ENCODE assay signal across 27 mouse cellular contexts in the genomic region with DNA sequence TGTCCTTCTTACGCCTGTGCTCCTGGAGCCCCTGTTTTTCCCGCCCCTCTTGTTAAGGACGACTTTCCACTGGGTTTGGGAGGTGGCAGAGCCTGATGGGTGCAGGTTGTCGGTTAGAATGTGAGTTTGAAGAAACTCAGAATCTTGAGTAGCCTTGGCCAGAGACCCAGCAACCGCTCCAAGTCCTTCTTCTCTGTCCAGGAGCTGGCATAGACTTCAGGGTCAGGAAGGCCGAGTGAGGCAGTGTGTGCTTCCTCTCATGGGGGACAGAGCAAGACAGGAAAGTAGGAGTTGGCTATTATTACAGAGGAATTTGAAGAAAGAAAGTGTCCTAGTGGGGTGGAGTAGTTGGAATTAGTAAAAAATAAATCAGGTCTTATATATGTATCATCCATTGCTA. TPM values are rescaled to one million over a fixed set of nuclear protein-coding genes. Genes with fewer than 3 reads are reported as not detected.
DNase-seq lines count a peak whose midpoint lies in the region; TF ChIP-seq lines count a peak whose summit lies in the region.
"Had no signal": no experiment of that assay in that cellular context is flagged by ENCODE, and none has a peak within 500 bp of the region (broad histone marks: within the 10 kb centered on the region; RNA-seq: fewer than 3 reads in every experiment).

No protein-coding gene starts in this region.

- intact Hi-C loops in heart, postnatal 10 days (cut with DNase I): no loop called here

- H3K4me3 ChIP-seq in layer of hippocampus, adult 2 months: no peak overlapping the region
- no peak overlapping the region for H3K4me3 ChIP-seq in small intestine, adult 2 months (ENCODE audit: low read depth, low read length)
- H3K4me3 ChIP-seq: embryonic facial prominence, embryonic 10.5 days; heart, adult 2 months; heart, embryonic 15.5 days; limb, embryonic 15.5 days; midbrain, embryonic 12.5 days; neural tube, embryonic 15.5 days; stomach, embryonic 15.5 days had no signal

- 25% methylated on average over 6 of the region's 6 CpGs for WGBS in small intestine, adult 2 months

- peak overlapping the region; percentile 72 for H3K27ac ChIP-seq in layer of hippocampus, adult 2 months
- peak overlapping the region; percentile 63 for H3K27ac ChIP-seq in small intestine, adult 2 months (ENCODE audit: insufficient read depth, low read depth, low read length)
- H3K27ac ChIP-seq: embryonic facial prominence, embryonic 10.5 days; heart, adult 2 months; heart, embryonic 15.5 days; hindbrain, postnatal 0 days; kidney, postnatal 0 days; limb, embryonic 15.5 days; neural tube, embryonic 15.5 days; stomach, embryonic 15.5 days had no signal

- peak; percentile 54 for DNase-seq in adrenal gland, postnatal 14 days
- no peak for DNase-seq in adrenal gland, adult 18-20 months (ENCODE audit: low spot score in 2 of 2)
- peak; percentile 33 to 35 for DNase-seq in heart, adult 18-20 months
- DNase-seq in heart, postnatal 10 days: no peak
- no peak for DNase-seq in layer of hippocampus, adult 2 months (ENCODE audit: low spot score in 2 of 2)
- no peak for DNase-seq in layer of hippocampus, postnatal 36 days
- DNase-seq: cerebellum, adult 11 months; cerebellum, adult 9-11 months; kidney, adult 18-20 months; left cerebral cortex, postnatal 4 days; right cerebral cortex, adult 18-20 months; right cerebral cortex, postnatal 4 days had no signal

- peaks cover 25% of the 10 kb centered on the region for H3K36me3 ChIP-seq in small intestine, adult 2 months (ENCODE audit: control insufficient read depth, insufficient read depth, low read length)

- TF ChIP-seq CTCF in layer of hippocampus, adult 2 months (conservative IDR thresholded peaks at IDR 0.05): no peak
- TF ChIP-seq CTCF in small intestine, adult 2 months (IDR thresholded peaks at IDR 0.05; ENCODE audit: extremely low read depth, insufficient read length, insufficient replicate concordance, low read depth, low read length): peak; percentile 21; the same call in 1 of the 2 replicates

- TF ChIP-seq POLR2A in small intestine, adult 2 months (IDR thresholded peaks at IDR 0.05; ENCODE audit: low read depth, low read length): no peak

- peaks cover 22% of the 10 kb centered on the region; the same call in 1 of the 2 replicates for H3K4me1 ChIP-seq in small intestine, adult 2 months (ENCODE audit: control insufficient read depth, insufficient read depth, insufficient read length, low read length)

- H3K27me3 ChIP-seq in small intestine, adult 2 months (ENCODE audit: control insufficient read depth, insufficient read depth, low read length): no peaks in the 10 kb centered on the region
- H3K27me3 ChIP-seq: heart, embryonic 15.5 days; limb, embryonic 15.5 days; midbrain, embryonic 12.5 days; neural tube, embryonic 15.5 days; stomach, embryonic 15.5 days had no signal

RNA-seq across cellular contexts. Expression of gene Srsf4, which starts 10.2 kb away (rescaled TPM):
- total RNA-seq in adrenal gland, postnatal 14 days (2021): 69.2 and 73.4 TPM in 2 replicates
- 10 to 100 TPM; 59.7 to 62.5 TPM for total RNA-seq in adrenal gland, adult 18-20 months (2021)
- total RNA-seq in heart, adult 18-20 months (2021): 10 to 100 TPM; 31.2 to 32.9 TPM
- 10 to 100 TPM; 53.6 to 53.7 TPM for total RNA-seq in heart, postnatal 10 days (2021)
- 10 to 100 TPM; 67.3 to 75.0 TPM for total RNA-seq in layer of hippocampus, adult 2 months (2021)
- total RNA-seq in layer of hippocampus, postnatal 36 days (2021): 10 to 100 TPM; 67.8 to 74.8 TPM
- polyA plus RNA-seq in small intestine, adult 2 months (2012; rRNA removed): 16.3 and 31.5 TPM in 2 replicates

RNA-seq across cellular contexts. Expression of gene Tmem200b, which starts 38.0 kb away (rescaled TPM):
- 8.7 TPM in 2 replicates for total RNA-seq in adrenal gland, postnatal 14 days (2021)
- total RNA-seq in adrenal gland, adult 18-20 months (2021): 10 to 100 TPM in 1 of 2 experiments, 1 to 10 TPM in 1; 6.2 to 11.5 TPM
- 1 to 10 TPM; 5.6 to 6.7 TPM for total RNA-seq in heart, adult 18-20 months (2021)
- 10 to 100 TPM; 11.3 to 14.4 TPM for total RNA-seq in heart, postnatal 10 days (2021)
- total RNA-seq in layer of hippocampus, adult 2 months (2021): 1 to 10 TPM; 1.5 to 1.7 TPM
- 1 to 10 TPM; 1.1 to 2.6 TPM for total RNA-seq in layer of hippocampus, postnatal 36 days (2021)
- polyA plus RNA-seq in small intestine, adult 2 months (2012; rRNA removed): 9.1 and 10.4 TPM in 2 replicates
- total RNA-seq: common myeloid progenitor, adult 5-6 weeks; megakaryocyte, adult 5-6 weeks had no signal
- polyA plus RNA-seq: CD4-positive, CD25-positive, alpha-beta regulatory T cell, adult 4 months; forebrain, embryonic 16.5 days; liver, embryonic 16.5 days had no signal

RNA-seq across cellular contexts. Expression of gene Mecr, which starts 40.3 kb away (rescaled TPM):
- 130 and 140 TPM in 2 replicates for total RNA-seq in adrenal gland, postnatal 14 days (2021)
- total RNA-seq in adrenal gland, adult 18-20 months (2021): 100 to 1,000 TPM in 1 of 2 experiments, 10 to 100 TPM in 1; 94.4 to 162 TPM
- total RNA-seq in heart, adult 18-20 months (2021): 10 to 100 TPM; 25.0 to 32.3 TPM
- total RNA-seq in heart, postnatal 10 days (2021): 10 to 100 TPM; 31.7 to 33.2 TPM
- 10 to 100 TPM; 33.1 to 35.8 TPM for total RNA-seq in layer of hippocampus, adult 2 months (2021)
- 10 to 100 TPM; 29.9 to 34.9 TPM for total RNA-seq in layer of hippocampus, postnatal 36 days (2021)
- polyA plus RNA-seq in small intestine, adult 2 months (2012; rRNA removed): 20.9 and 23.1 TPM in 2 replicates

RNA-seq across cellular contexts. Expression of gene Ptpru, which starts 45.5 kb away (rescaled TPM):
- total RNA-seq in adrenal gland, postnatal 14 days (2021): 32.4 and 34.6 TPM in 2 replicates
- 10 to 100 TPM; 49.3 to 55.5 TPM for total RNA-seq in adrenal gland, adult 18-20 months (2021)
- 1 to 10 TPM; 4.6 to 9.5 TPM for total RNA-seq in heart, adult 18-20 months (2021)
- total RNA-seq in heart, postnatal 10 days (2021): 1 to 10 TPM; 2.0 to 3.0 TPM
- 100 to 1,000 TPM; 101 to 108 TPM for total RNA-seq in layer of hippocampus, adult 2 months (2021)
- total RNA-seq in layer of hippocampus, postnatal 36 days (2021): 100 to 1,000 TPM in 1 of 2 experiments, 10 to 100 TPM in 1; 89.3 to 104 TPM
- polyA plus RNA-seq in small intestine, adult 2 months (2012; rRNA removed): 4.2 and 5.4 TPM in 2 replicates
- polyA plus RNA-seq: CD4-positive, CD25-positive, alpha-beta regulatory T cell, adult 4 months had no signal

Comparison
In these comparisons a context has a peak if more than half of its experiments do, and no peak if none do; other contexts are left out.
1. DNase-seq: peak in adrenal gland, postnatal 14 days (single experiment) and heart, adult 18-20 months (2 of 2); none in adrenal gland, adult 18-20 months (0 of 2), heart, postnatal 10 days (0 of 2), layer of hippocampus, adult 2 months (0 of 2) and layer of hippocampus, postnatal 36 days (0 of 2).